Mouse (Mus musculus) ES-Bruce4 (cell line): ENCODE data around the gene Hmgcs1.

Experiments used
- CTCF ChIP-seq: IDR thresholded peaks from one replicate; pipeline ENCODE4 v1.8.1; 2011; ENCODE audit warnings: low read depth, low read length
- POLR2A ChIP-seq: IDR thresholded peaks from one replicate; pipeline ENCODE4 v1.8.1; 2011; ENCODE audit warnings: low read length; ENCODE audit not compliant: insufficient read depth

DNA sequence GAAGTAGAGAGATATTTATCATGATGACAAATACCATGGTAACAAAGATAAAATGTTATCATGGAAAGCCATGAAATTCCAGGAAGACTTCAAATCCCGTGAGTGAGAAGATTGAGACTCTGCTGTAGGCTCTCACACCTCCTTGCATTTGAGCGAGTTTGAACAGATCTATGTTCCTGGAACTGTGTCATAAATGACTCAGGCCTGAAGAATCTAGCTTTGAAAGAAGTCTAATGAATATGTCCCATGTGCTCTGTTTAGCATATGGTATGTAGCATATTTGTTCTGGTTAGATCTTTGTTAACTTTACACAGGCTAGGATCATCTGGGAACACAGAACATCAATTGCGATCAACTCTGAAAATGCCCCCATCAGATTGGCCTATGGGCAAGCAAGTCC, 32.3 kb downstream of the Hmgcs1 start:
- no peak for TF ChIP-seq POLR2A
- no peak for TF ChIP-seq CTCF
